In the genomic region with DNA sequence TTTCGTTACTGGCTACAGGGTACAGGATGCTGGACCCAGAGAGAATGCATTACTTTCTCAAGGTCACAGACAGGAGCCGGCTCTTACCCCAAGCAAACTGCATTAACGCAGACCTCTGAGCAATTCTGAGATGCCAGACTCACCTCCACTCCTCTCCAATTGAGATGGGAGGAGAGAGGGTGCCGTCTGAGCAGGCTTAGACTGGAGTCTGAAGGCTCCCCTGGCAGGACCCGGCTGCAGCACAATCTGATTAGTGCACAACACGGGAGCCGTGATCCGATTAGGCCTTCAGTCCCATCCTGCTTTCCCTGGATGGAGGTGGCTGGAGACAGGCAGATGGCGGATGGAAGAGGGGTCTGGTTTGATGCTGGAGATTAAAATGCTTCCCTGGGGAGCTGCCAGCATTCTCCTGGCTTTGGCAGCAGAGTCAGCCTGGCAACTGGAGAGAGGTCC, we compare ENCODE assay signal across 8 mouse cellular contexts. TPM values are rescaled to one million over a fixed set of nuclear protein-coding genes. Genes with fewer than 3 reads are reported as not detected.
A peak's percentile ranks its signal among the peaks of the same experiment; 100 is the strongest.
DNase-seq lines count a peak whose midpoint lies in the region; ATAC-seq and TF ChIP-seq lines count a peak whose summit lies in the region.

No protein-coding gene starts in this region.

- WGBS in embryonic facial prominence, embryonic 14.5 days = 12% methylated on average over 9 of the region's 9 CpGs
- 23% methylated on average over 9 of the region's 9 CpGs for WGBS in kidney, embryonic 15.5 days
- 14% methylated on average over 9 of the region's 9 CpGs for WGBS in midbrain, embryonic 11.5 days
- WGBS in stomach, postnatal 0 days = 27% methylated on average over 9 of the region's 9 CpGs

- no peak overlapping the region for H3K27ac ChIP-seq in embryonic facial prominence, embryonic 14.5 days (replicated peaks; ENCODE audit: low read depth, low read length)
- H3K27ac ChIP-seq in kidney, embryonic 15.5 days = peak overlapping the region; percentile 45
- H3K27ac ChIP-seq in midbrain, embryonic 11.5 days (ENCODE audit: low read depth, low read length) = peak overlapping the region; percentile 90
- H3K27ac ChIP-seq in stomach, postnatal 0 days (replicated peaks) = no peak overlapping the region

- H3K36me3 ChIP-seq in embryonic facial prominence, embryonic 14.5 days (ENCODE audit: control insufficient read depth, insufficient read depth, low read length) = no peaks in the 10 kb centered on the region
- no peaks in the 10 kb centered on the region for H3K36me3 ChIP-seq in kidney, embryonic 15.5 days
- no peaks in the 10 kb centered on the region for H3K36me3 ChIP-seq in midbrain, embryonic 11.5 days (ENCODE audit: control insufficient read depth, insufficient read depth, low read length)
- H3K36me3 ChIP-seq in stomach, postnatal 0 days (ENCODE audit: control insufficient read depth, insufficient read depth, low read length) = no peaks in the 10 kb centered on the region

- no peaks in the 10 kb centered on the region for H3K4me1 ChIP-seq in embryonic facial prominence, embryonic 14.5 days (ENCODE audit: control insufficient read depth, insufficient read depth, low read length)
- H3K4me1 ChIP-seq in kidney, embryonic 15.5 days = peaks cover 18% of the 10 kb centered on the region
- H3K4me1 ChIP-seq in midbrain, embryonic 11.5 days (ENCODE audit: control insufficient read depth, insufficient read depth, low read length) = peaks cover 11% of the 10 kb centered on the region
- no peaks in the 10 kb centered on the region for H3K4me1 ChIP-seq in stomach, postnatal 0 days (replicated peaks; ENCODE audit: control insufficient read depth, insufficient read depth)

- H3K4me2 ChIP-seq in embryonic facial prominence, embryonic 14.5 days (ENCODE audit: low read depth, low read length) = no peak overlapping the region
- no peak overlapping the region for H3K4me2 ChIP-seq in kidney, embryonic 15.5 days
- no peak overlapping the region for H3K4me2 ChIP-seq in midbrain, embryonic 11.5 days
- H3K4me2 ChIP-seq in stomach, postnatal 0 days (replicated peaks; ENCODE audit: low read depth) = no peak overlapping the region; the same call in 1 of the 2 replicates

- TF ChIP-seq CTCF in stomach, postnatal 0 days (IDR thresholded peaks at IDR 0.05; ENCODE audit: low read depth) = no peak

- H3K9ac ChIP-seq in embryonic facial prominence, embryonic 14.5 days (ENCODE audit: low read depth, low read length) = no peak overlapping the region
- H3K9ac ChIP-seq in kidney, embryonic 15.5 days = no peak overlapping the region
- H3K9ac ChIP-seq in midbrain, embryonic 11.5 days (ENCODE audit: low read length) = peak overlapping the region; percentile 12; the same call in 1 of the 2 replicates
- no peak overlapping the region for H3K9ac ChIP-seq in stomach, postnatal 0 days (ENCODE audit: low read length)

- DNase-seq in MN1 (ENCODE audit: low spot score) = peak; percentile 97
- peak; percentile 74 for DNase-seq in adrenal gland, adult 2 months
- DNase-seq in embryonic facial prominence, embryonic 14.5 days (ENCODE audit: low spot score) = peak; percentile 27
- DNase-seq in midbrain, embryonic 11.5 days (ENCODE audit: low spot score, missing footprints) = peak; percentile 95
- peak; percentile 24 for DNase-seq in stomach, postnatal 0 days (ENCODE audit: low spot score)
- no peak for DNase-seq in spleen, postnatal 4 days (ENCODE audit: low spot score in 2 of 2)

- TF ChIP-seq EP300 in stomach, postnatal 0 days (optimal IDR thresholded peaks at IDR 0.05) = no peak

- no peak overlapping the region for H3K4me3 ChIP-seq in embryonic facial prominence, embryonic 14.5 days (ENCODE audit: low read depth, low read length)
- H3K4me3 ChIP-seq in kidney, embryonic 15.5 days (replicated peaks) = no peak overlapping the region
- no peak overlapping the region for H3K4me3 ChIP-seq in midbrain, embryonic 11.5 days (ENCODE audit: low read depth, low read length)
- H3K4me3 ChIP-seq in stomach, postnatal 0 days (ENCODE audit: low read depth, low read length) = no peak overlapping the region

- H3K27me3 ChIP-seq in embryonic facial prominence, embryonic 14.5 days (replicated peaks; ENCODE audit: control insufficient read depth, insufficient read depth, low read length) = no peaks in the 10 kb centered on the region
- no peaks in the 10 kb centered on the region for H3K27me3 ChIP-seq in kidney, embryonic 15.5 days
- H3K27me3 ChIP-seq in midbrain, embryonic 11.5 days (ENCODE audit: control insufficient read depth, insufficient read depth, low read length) = no peaks in the 10 kb centered on the region
- no peaks in the 10 kb centered on the region for H3K27me3 ChIP-seq in stomach, postnatal 0 days (ENCODE audit: control insufficient read depth, insufficient read depth, low read length)

- peak; percentile 60; the same call in 1 of the 2 replicates for ATAC-seq in embryonic facial prominence, embryonic 14.5 days (ENCODE audit: low read depth)
- no peak for ATAC-seq in kidney, embryonic 15.5 days (replicated peaks; ENCODE audit: low FRiP score)
- peak; percentile 81 for ATAC-seq in midbrain, embryonic 11.5 days (ENCODE audit: low FRiP score)
- peak; percentile 36; the same call in 1 of the 2 replicates for ATAC-seq in stomach, postnatal 0 days (ENCODE audit: low FRiP score, low TSS enrichment)
- no peak for ATAC-seq in megakaryocyte progenitor cell, adult 5-6 weeks (replicated peaks; ENCODE audit: poor library complexity)

- H3K9me3 ChIP-seq in embryonic facial prominence, embryonic 14.5 days (ENCODE audit: control insufficient read depth, low read length) = no peaks in the 10 kb centered on the region
- no peaks in the 10 kb centered on the region for H3K9me3 ChIP-seq in kidney, embryonic 15.5 days (replicated peaks)
- H3K9me3 ChIP-seq in midbrain, embryonic 11.5 days (ENCODE audit: control insufficient read depth, low read length) = no peaks in the 10 kb centered on the region
- H3K9me3 ChIP-seq in stomach, postnatal 0 days (ENCODE audit: control insufficient read depth, low read length) = no peaks in the 10 kb centered on the region

RNA-seq across cellular contexts. Expression of a gene that starts 23.9 kb away (rescaled TPM):
- total RNA-seq in adrenal gland, adult 2 months (2021) = 10 to 100 TPM; 17.4 to 24.1 TPM
- 103 and 105 TPM in 2 replicates for polyA plus RNA-seq in adrenal gland, adult 2 months (2012; rRNA removed)
- polyA plus RNA-seq in embryonic facial prominence, embryonic 14.5 days (2014; fragmentation: Nextera tagmentation; extraction: Ambion mirVana) = 27.8 and 31.8 TPM in 2 replicates
- 43.1 and 43.7 TPM in 2 replicates for polyA plus RNA-seq in kidney, embryonic 15.5 days (2015; fragmentation: Nextera tagmentation; extraction: Ambion mirVana)
- polyA plus RNA-seq in midbrain, embryonic 11.5 days (2014; fragmentation: Nextera tagmentation; extraction: Ambion mirVana) = 27.5 and 29.5 TPM in 2 replicates
- polyA plus RNA-seq in stomach, postnatal 0 days (2015; fragmentation: Nextera tagmentation; extraction: Ambion mirVana) = 13.9 and 14.2 TPM in 2 replicates
- total RNA-seq in megakaryocyte progenitor cell, adult 5-6 weeks (2015) = 23.8 and 25.6 TPM in 2 replicates
- 22.0 and 26.9 TPM in 2 replicates for total RNA-seq in megakaryocyte progenitor cell, adult 5-6 weeks (2017)

RNA-seq across cellular contexts. Expression of a gene that starts 46.4 kb away (rescaled TPM):
- total RNA-seq in adrenal gland, adult 2 months (2021) = 10 to 100 TPM; 30.2 to 40.3 TPM
- 22.9 and 25.6 TPM in 2 replicates for polyA plus RNA-seq in adrenal gland, adult 2 months (2012; rRNA removed)
- 18.9 and 20.9 TPM in 2 replicates for polyA plus RNA-seq in embryonic facial prominence, embryonic 14.5 days (2014; fragmentation: Nextera tagmentation; extraction: Ambion mirVana)
- polyA plus RNA-seq in kidney, embryonic 15.5 days (2015; fragmentation: Nextera tagmentation; extraction: Ambion mirVana) = 45.4 and 53.0 TPM in 2 replicates
- 34.4 and 41.5 TPM in 2 replicates for polyA plus RNA-seq in midbrain, embryonic 11.5 days (2014; fragmentation: Nextera tagmentation; extraction: Ambion mirVana)
- 15.3 and 18.5 TPM in 2 replicates for polyA plus RNA-seq in stomach, postnatal 0 days (2015; fragmentation: Nextera tagmentation; extraction: Ambion mirVana)
- total RNA-seq in megakaryocyte progenitor cell, adult 5-6 weeks (2015) = 5.9 and 10.9 TPM in 2 replicates
- total RNA-seq in megakaryocyte progenitor cell, adult 5-6 weeks (2017) = 6.9 and 7.4 TPM in 2 replicates

Comparison
In these comparisons a context has a peak if more than half of its experiments do, and no peak if none do; other contexts are left out.
1. DNase-seq: peak in MN1 (single experiment), adrenal gland, adult 2 months (single experiment), embryonic facial prominence, embryonic 14.5 days (single experiment), midbrain, embryonic 11.5 days (single experiment) and stomach, postnatal 0 days (single experiment); none in spleen, postnatal 4 days (0 of 2).
2. ATAC-seq: peak in embryonic facial prominence, embryonic 14.5 days (single experiment), midbrain, embryonic 11.5 days (single experiment) and stomach, postnatal 0 days (single experiment); none in kidney, embryonic 15.5 days (single experiment) and megakaryocyte progenitor cell, adult 5-6 weeks (single experiment).
3. H3K27ac ChIP-seq: peak in kidney, embryonic 15.5 days (single experiment) and midbrain, embryonic 11.5 days (single experiment); none in embryonic facial prominence, embryonic 14.5 days (single experiment) and stomach, postnatal 0 days (single experiment).